Mouse (Mus musculus): ENCODE results near the gene Rufy4. TPM values are rescaled to one million over a fixed set of nuclear protein-coding genes. Genes with fewer than 3 reads are reported as not detected.

The Rufy4 gene
- not detected in 2 replicates for polyA plus RNA-seq (2015; fragmentation: Nextera tagmentation; extraction: Ambion mirVana)

GRCm38 (mm10) chr1:74124991-74125552 is at the start of gene Rufy4:
Gene Rufy4, plus strand, starts transcription at chr1:74125541.
- Histone ChIP-seq H3K4me2 (peak within 1 kb of the TSS; percentile 77), H3K9ac (peak within 1 kb of the TSS; percentile 15; the same call in 1 of the 2 replicates), H3K36me3 (replicated peaks) (no peaks in the 10 kb centered on the region), H3K9me3 (replicated peaks) (no peaks in the 10 kb centered on the region), H3K4me3 (replicated peaks) (peak within 1 kb of the TSS; percentile 52), H3K4me1 (replicated peaks) (peaks cover 9% of the 10 kb centered on the region; the same call in 1 of the 2 replicates), H3K27me3 (peaks cover 64% of the 10 kb centered on the region), H3K27ac (replicated peaks) (no peak within 1 kb of the TSS)
- peak; percentile 3; the same call in 1 of the 2 replicates for ATAC-seq (ENCODE audit: insufficient read depth)
- under 1% methylated on average over 12 of the region's 12 CpGs for WGBS (ENCODE audit: insufficient replicate concordance)

DNA sequence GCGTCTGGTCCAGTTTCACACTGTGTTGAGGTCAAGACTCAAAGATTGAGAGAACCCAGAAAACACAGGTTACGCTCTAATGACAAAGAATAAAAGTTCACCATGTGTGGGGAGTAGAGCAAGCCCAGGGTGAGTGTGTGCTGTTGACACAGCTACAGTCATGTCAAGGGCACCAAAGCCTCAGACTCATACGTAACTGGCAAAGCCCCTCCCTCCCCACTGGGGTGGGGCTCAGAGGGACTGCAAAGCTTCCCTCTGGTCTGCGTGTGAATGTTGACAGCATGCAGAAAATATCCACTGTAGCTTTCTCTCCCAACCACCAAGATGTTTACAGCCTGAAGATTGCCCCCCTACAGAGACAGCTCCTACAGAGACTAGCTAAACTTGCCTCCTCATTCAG is 49.1 kb upstream of the Rufy4 start:
- Histone ChIP-seq H3K27ac (replicated peaks) (no peak overlapping the region), H3K4me3 (replicated peaks) (no peak overlapping the region), H3K4me2 (no peak overlapping the region), H3K4me1 (replicated peaks) (no peaks in the 10 kb centered on the region), H3K9me3 (replicated peaks) (no peaks in the 10 kb centered on the region), H3K27me3 (no peaks in the 10 kb centered on the region), H3K36me3 (replicated peaks) (no peaks in the 10 kb centered on the region), H3K9ac (no peak overlapping the region)
- no peak for ATAC-seq (ENCODE audit: insufficient read depth)
- 60% methylated on average over 4 of the region's 4 CpGs for WGBS (ENCODE audit: insufficient replicate concordance)

- 0% methylated on average over 2 of the region's 2 CpGs for WGBS (ENCODE audit: insufficient replicate concordance)
- no peak for ATAC-seq (ENCODE audit: insufficient read depth)
Measured at GRCm38 (mm10) chr1:74077353-74077752, 48.0 kb upstream of the Rufy4 start.

GRCm38 (mm10) chr1:74081573-74081989 is 43.8 kb upstream of the Rufy4 start:
- H3K9ac ChIP-seq: no peak overlapping the region
- peaks cover 14% of the 10 kb centered on the region for H3K4me1 ChIP-seq (replicated peaks)
- no peak for ATAC-seq (ENCODE audit: insufficient read depth)
- H3K36me3 ChIP-seq (replicated peaks): no peaks in the 10 kb centered on the region
- H3K27me3 ChIP-seq: no peaks in the 10 kb centered on the region
- no peaks in the 10 kb centered on the region for H3K9me3 ChIP-seq (replicated peaks)
- H3K4me3 ChIP-seq (replicated peaks): no peak overlapping the region
- no peak overlapping the region for H3K4me2 ChIP-seq
- WGBS (ENCODE audit: insufficient replicate concordance): 3% methylated on average over 2 of the region's 2 CpGs
- no peak overlapping the region for H3K27ac ChIP-seq (replicated peaks)

More at GRCm38 (mm10) chr1:74077353-74077752, 48.0 kb upstream of the Rufy4 start:
- Histone ChIP-seq H3K27ac (replicated peaks) (no peak overlapping the region), H3K4me2 (no peak overlapping the region), H3K9ac (no peak overlapping the region), H3K36me3 (replicated peaks) (no peaks in the 10 kb centered on the region), H3K9me3 (replicated peaks) (no peaks in the 10 kb centered on the region), H3K4me3 (replicated peaks) (no peak overlapping the region), H3K27me3 (no peaks in the 10 kb centered on the region), H3K4me1 (replicated peaks) (peaks cover 10% of the 10 kb centered on the region)

- H3K4me2 ChIP-seq: no peak overlapping the region
- H3K27me3 ChIP-seq: no peaks in the 10 kb centered on the region
- no peaks in the 10 kb centered on the region for H3K9me3 ChIP-seq (replicated peaks)
- no peak overlapping the region for H3K9ac ChIP-seq
- H3K36me3 ChIP-seq (replicated peaks): no peaks in the 10 kb centered on the region
- no peak overlapping the region for H3K27ac ChIP-seq (replicated peaks)
- WGBS (ENCODE audit: insufficient replicate concordance): 14% methylated on average over 6 of the region's 6 CpGs
- ATAC-seq (ENCODE audit: insufficient read depth): peak; percentile 51
- H3K4me3 ChIP-seq (replicated peaks): no peak overlapping the region
- peaks cover 14% of the 10 kb centered on the region for H3K4me1 ChIP-seq (replicated peaks)
Measured at GRCm38 (mm10) chr1:74082841-74083463, 42.4 kb upstream of the Rufy4 start.

- Histone ChIP-seq H3K27me3 (peaks cover 2% of the 10 kb centered on the region; the same call in 1 of the 2 replicates), H3K4me3 (replicated peaks) (no peak overlapping the region), H3K9me3 (replicated peaks) (no peaks in the 10 kb centered on the region), H3K9ac (no peak overlapping the region), H3K27ac (replicated peaks) (no peak overlapping the region), H3K4me2 (no peak overlapping the region), H3K36me3 (replicated peaks) (no peaks in the 10 kb centered on the region), H3K4me1 (replicated peaks) (peaks cover 14% of the 10 kb centered on the region)
- ATAC-seq (ENCODE audit: insufficient read depth): no peak
- 51% methylated on average over 6 of the region's 6 CpGs for WGBS (ENCODE audit: insufficient replicate concordance)
Measured at GRCm38 (mm10) chr1:74084065-74084705, 41.2 kb upstream of the Rufy4 start.

DNA sequence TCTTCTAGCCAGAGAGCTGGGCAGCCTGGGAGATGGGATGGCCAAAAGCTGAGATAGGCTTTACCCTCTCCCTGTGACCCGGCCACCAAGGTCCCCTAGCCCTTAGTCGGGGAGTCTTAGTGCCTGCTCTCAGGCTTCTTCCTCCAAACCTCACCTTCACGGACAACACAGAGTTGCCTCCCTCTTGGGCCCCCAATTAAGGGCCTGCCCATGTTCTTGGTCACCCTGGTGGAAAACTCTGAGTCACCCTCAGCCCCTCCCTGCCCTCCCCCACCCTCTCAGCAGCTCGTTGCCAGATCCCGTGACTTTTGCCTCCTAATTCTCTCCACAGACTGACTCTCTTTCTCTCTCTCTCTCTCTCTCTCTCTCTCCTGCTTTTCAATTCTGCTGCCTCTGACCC is 40.6 kb upstream of the Rufy4 start:
- Histone ChIP-seq H3K4me3 (replicated peaks) (no peak overlapping the region), H3K36me3 (replicated peaks) (no peaks in the 10 kb centered on the region), H3K9ac (no peak overlapping the region), H3K4me1 (replicated peaks) (peaks cover 14% of the 10 kb centered on the region), H3K9me3 (replicated peaks) (no peaks in the 10 kb centered on the region), H3K4me2 (no peak overlapping the region), H3K27ac (replicated peaks) (no peak overlapping the region), H3K27me3 (peaks cover 3% of the 10 kb centered on the region; the same call in 1 of the 2 replicates)
- no peak for ATAC-seq (ENCODE audit: insufficient read depth)
- WGBS (ENCODE audit: insufficient replicate concordance): 31% methylated on average over 5 of the region's 5 CpGs

- Histone ChIP-seq H3K9me3 (replicated peaks) (no peaks in the 10 kb centered on the region), H3K4me2 (no peak overlapping the region), H3K9ac (no peak overlapping the region), H3K27ac (replicated peaks) (no peak overlapping the region), H3K27me3 (peaks cover 3% of the 10 kb centered on the region; the same call in 1 of the 2 replicates), H3K36me3 (replicated peaks) (no peaks in the 10 kb centered on the region), H3K4me3 (replicated peaks) (no peak overlapping the region), H3K4me1 (replicated peaks) (peaks cover 14% of the 10 kb centered on the region)
- ATAC-seq (ENCODE audit: insufficient read depth): no peak
- WGBS (ENCODE audit: insufficient replicate concordance): 67% methylated on average over 7 of the region's 7 CpGs
Measured at GRCm38 (mm10) chr1:74085566-74085965, 39.8 kb upstream of the Rufy4 start.

DNA sequence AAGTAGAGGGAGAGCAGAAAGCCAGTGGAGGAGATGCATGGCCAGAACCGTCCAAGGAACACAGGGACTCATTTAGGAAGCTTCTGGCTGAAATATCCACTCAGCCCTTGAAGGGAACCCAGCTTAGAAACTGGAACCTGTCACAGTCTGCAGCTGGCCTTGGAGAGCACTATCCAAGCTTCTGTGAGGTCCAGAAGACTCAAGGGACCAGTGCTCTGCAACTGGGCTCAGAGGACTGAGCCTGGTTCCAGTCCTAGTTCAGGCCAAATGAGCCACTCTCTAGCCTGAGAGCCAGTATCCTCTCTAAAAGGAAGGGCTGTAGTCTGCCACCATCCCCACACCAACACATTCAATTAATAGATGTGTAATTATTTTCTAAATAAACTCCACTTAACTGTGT is 36.8 kb upstream of the Rufy4 start:
- Histone ChIP-seq H3K4me2 (no peak overlapping the region), H3K36me3 (replicated peaks) (no peaks in the 10 kb centered on the region), H3K4me3 (replicated peaks) (no peak overlapping the region), H3K27me3 (peaks cover 15% of the 10 kb centered on the region), H3K27ac (replicated peaks) (no peak overlapping the region), H3K9ac (no peak overlapping the region), H3K9me3 (replicated peaks) (no peaks in the 10 kb centered on the region), H3K4me1 (replicated peaks) (no peaks in the 10 kb centered on the region)
- no peak for ATAC-seq (ENCODE audit: insufficient read depth)
- 47% methylated on average over 1 of the region's 1 CpGs for WGBS (ENCODE audit: insufficient replicate concordance)

DNA sequence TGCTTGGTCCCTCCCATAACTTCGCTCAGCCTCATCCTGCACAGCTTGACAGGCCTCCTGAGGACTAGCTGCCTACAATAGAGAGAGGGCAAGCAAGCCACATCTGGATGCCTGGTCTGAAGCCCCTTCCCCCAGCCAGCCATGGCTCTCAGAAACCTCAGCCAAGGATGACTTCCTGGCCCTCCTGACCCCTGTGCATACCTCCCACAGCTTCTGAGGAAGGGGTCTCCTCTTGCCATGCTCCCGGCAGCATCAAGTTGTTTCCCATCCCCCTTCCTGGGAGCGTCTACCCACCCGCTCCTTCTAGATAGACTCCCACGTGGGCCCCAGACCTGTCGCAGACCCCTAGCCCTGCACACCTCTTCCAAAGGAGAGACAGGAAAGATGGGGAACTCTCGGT is 35.0 kb upstream of the Rufy4 start:
- Histone ChIP-seq H3K9me3 (replicated peaks) (no peaks in the 10 kb centered on the region), H3K36me3 (replicated peaks) (no peaks in the 10 kb centered on the region), H3K4me1 (replicated peaks) (no peaks in the 10 kb centered on the region), H3K4me3 (replicated peaks) (no peak overlapping the region), H3K4me2 (no peak overlapping the region), H3K27me3 (peaks cover 28% of the 10 kb centered on the region), H3K9ac (no peak overlapping the region), H3K27ac (replicated peaks) (no peak overlapping the region)
- ATAC-seq (ENCODE audit: insufficient read depth): no peak
- WGBS (ENCODE audit: insufficient replicate concordance): 50% methylated on average over 7 of the region's 7 CpGs

- no peaks in the 10 kb centered on the region for H3K4me1 ChIP-seq (replicated peaks)
- 38% methylated on average over 7 of the region's 7 CpGs for WGBS (ENCODE audit: insufficient replicate concordance)
- H3K27ac ChIP-seq (replicated peaks): 0 out of 2 replicates have a peak overlapping the region, but pooled peaks have one; percentile 30
- H3K9ac ChIP-seq: no peak overlapping the region
- no peak overlapping the region for H3K4me3 ChIP-seq (replicated peaks)
- H3K9me3 ChIP-seq (replicated peaks): no peaks in the 10 kb centered on the region
- H3K36me3 ChIP-seq (replicated peaks): no peaks in the 10 kb centered on the region
- no peak overlapping the region for H3K4me2 ChIP-seq
- peaks cover 36% of the 10 kb centered on the region for H3K27me3 ChIP-seq
- no peak for ATAC-seq (ENCODE audit: insufficient read depth)
Measured at GRCm38 (mm10) chr1:74091138-74091537, 34.2 kb upstream of the Rufy4 start.

Data from liver, embryonic 15.5 days (tissue).